Mouse (Mus musculus) spleen, adult 2 months (tissue): ENCODE results near the gene Tnf.

Experiments
- CTCF ChIP-seq: fragments of 200-500 bp; IDR thresholded peaks from 2 replicates; pipeline ENCODE4 v1.5.1; 2011; ENCODE audit warnings: mild to moderate bottlenecking, inconsistent platforms; ENCODE audit not compliant: insufficient read depth, insufficient read length, insufficient replicate concordance; ENCODE audit errors: extremely low read depth
- POLR2A ChIP-seq: fragments of 200-500 bp; IDR thresholded peaks from 2 replicates; pipeline ENCODE4 v1.6.1; 2011; ENCODE audit warnings: low read depth, low read length, inconsistent platforms

GRCm38 (mm10) chr17:35193881-35194843 is 7.6 kb downstream of the Tnf start, which contains the start of gene Ltb:
- TF ChIP-seq CTCF = no peak
- TF ChIP-seq POLR2A = peak; percentile 81
